Mouse (Mus musculus) neural tube, embryonic 14.5 days (tissue): ENCODE results near the gene Gnao1. TPM values are rescaled to one million over a fixed set of nuclear protein-coding genes. Genes with fewer than 3 reads are reported as not detected.

ENCODE experiments used
- ATAC-seq: fragments of 200-750 bp; cut with Nextera tagmentation; 2 replicates; pipeline ENCODE4 v1.8.0; 2017; ENCODE audit warnings: low read depth, mild to moderate bottlenecking, moderate TSS enrichment, moderate library complexity
- H3K27ac ChIP-seq: fragments of 300-500 bp; sonication (generic); 2 replicates; pipeline ENCODE4 v1.5.1; 2014; ENCODE audit warnings: low read depth, mild to moderate bottlenecking, control low read depth, low read length, moderate library complexity, mixed read lengths
- H3K27me3 ChIP-seq: fragments of 300-500 bp; sonication (generic); 2 replicates; pipeline ENCODE4 v1.6.1; 2014; ENCODE audit warnings: low read length; ENCODE audit not compliant: control insufficient read depth, insufficient read depth
- H3K36me3 ChIP-seq: fragments of 300-500 bp; sonication (generic); 2 replicates; pipeline ENCODE4 v1.6.1; 2014; ENCODE audit warnings: low read length, mixed read lengths; ENCODE audit not compliant: control insufficient read depth, insufficient read depth
- H3K4me1 ChIP-seq: fragments of 300-500 bp; sonication (generic); 2 replicates; pipeline ENCODE4 v1.6.1; 2014; ENCODE audit warnings: low read length; ENCODE audit not compliant: control insufficient read depth, insufficient read depth
- H3K4me2 ChIP-seq: fragments of 300-500 bp; sonication (generic); 2 replicates; pipeline ENCODE4 v1.6.1; 2014; ENCODE audit warnings: mild to moderate bottlenecking, low read depth, low read length, control low read depth
- H3K4me3 ChIP-seq: fragments of 300-500 bp; sonication (generic); 2 replicates; pipeline ENCODE4 v1.5.1; 2014; ENCODE audit warnings: low read depth, low read length, control low read depth, mixed read lengths
- H3K9ac ChIP-seq: fragments of 300-500 bp; sonication (generic); replicated peaks from 2 replicates; pipeline ENCODE4 v1.6.1; 2014; ENCODE audit warnings: low read depth, mild to moderate bottlenecking, control low read depth, low read length, mixed read lengths
- H3K9me3 ChIP-seq: fragments of 300-500 bp; sonication (generic); 2 replicates; pipeline ENCODE4 v1.6.1; 2016; ENCODE audit warnings: low read length; ENCODE audit not compliant: control insufficient read depth
- WGBS: fragments of 180-500 bp; shearing (Covaris S2); extraction: QIAGEN DNeasy Blood & Tissue Kit; methylation state at CpG from one replicate; pipeline ENCODE4 v1.1.7; 2014; 5-methylcytosine and 5-hydroxymethylcytosine counted together
- polyA plus RNA-seq: library from polyadenylated mRNA; unstranded; fragments of >200 nt; fragmentation: Nextera tagmentation; extraction: Ambion mirVana; gene quantifications from 2 replicates; pipeline ENCODE4 v1.2.1, GENCODE M21; 2014

Gene Gnao1
- polyA plus RNA-seq, 1 experiment from 2014 or later, result 214 TPM

GRCm38 (mm10) chr8:93896841-93897551 lies 87.2 kb downstream of the Gnao1 start:
- H3K4me3 ChIP-seq, result no peak overlapping the region
- ATAC-seq, result no peak
- no peaks in the 10 kb centered on the region for H3K27me3 ChIP-seq
- 66% methylated on average over 7 of the region's 7 CpGs for WGBS
- no peaks in the 10 kb centered on the region for H3K4me1 ChIP-seq
- H3K4me2 ChIP-seq, result no peak overlapping the region
- H3K9ac ChIP-seq, result no peak overlapping the region
- H3K9me3 ChIP-seq, result no peaks in the 10 kb centered on the region
- no peak overlapping the region for H3K27ac ChIP-seq
- H3K36me3 ChIP-seq, result 0 out of 2 replicates have a peak, but pooled peaks cover 8% of the 10 kb centered on the region

- Histone ChIP-seq H3K36me3 (0 out of 2 replicates have a peak, but pooled peaks cover 8% of the 10 kb centered on the region), H3K27me3 (no peaks in the 10 kb centered on the region), H3K9ac (no peak overlapping the region), H3K27ac (no peak overlapping the region), H3K4me2 (no peak overlapping the region), H3K4me3 (no peak overlapping the region), H3K9me3 (no peaks in the 10 kb centered on the region), H3K4me1 (no peaks in the 10 kb centered on the region)
- no peak for ATAC-seq
- WGBS, result 79% methylated on average over 4 of the region's 4 CpGs
Observed at GRCm38 (mm10) chr8:93898570-93898969, 88.8 kb downstream of the Gnao1 start.

GRCm38 (mm10) chr8:93902040-93902439 lies 92.3 kb downstream of the Gnao1 start:
- Histone ChIP-seq H3K27ac (no peak overlapping the region), H3K27me3 (no peaks in the 10 kb centered on the region), H3K9me3 (no peaks in the 10 kb centered on the region), H3K36me3 (0 out of 2 replicates have a peak, but pooled peaks cover 8% of the 10 kb centered on the region), H3K4me1 (peaks cover under 1% of the 10 kb centered on the region), H3K4me2 (no peak overlapping the region), H3K4me3 (no peak overlapping the region), H3K9ac (no peak overlapping the region)
- no peak for ATAC-seq
- WGBS, result 71% methylated on average over 3 of the region's 3 CpGs

DNA sequence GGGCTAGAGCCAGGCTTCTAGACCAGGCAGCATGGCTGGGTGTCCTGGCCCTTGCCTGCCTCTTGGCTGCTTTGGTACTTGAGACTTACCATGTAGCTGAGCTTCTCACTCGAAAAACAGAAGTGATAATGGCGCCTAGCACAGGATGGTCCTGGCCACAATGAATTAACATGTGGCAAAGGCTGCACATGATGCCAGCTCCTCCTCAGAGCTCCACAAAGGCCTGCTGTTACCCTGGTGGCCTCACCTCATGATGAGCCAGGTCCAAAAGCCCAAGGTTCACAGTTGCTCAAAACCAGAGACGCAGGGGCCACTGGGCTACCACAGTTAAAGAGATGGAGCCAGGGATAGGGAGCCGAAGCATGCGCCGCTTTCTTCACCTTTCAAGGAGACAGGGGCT lies 97.2 kb downstream of the Gnao1 start:
- no peaks in the 10 kb centered on the region for H3K27me3 ChIP-seq
- H3K4me3 ChIP-seq, result no peak overlapping the region
- no peak overlapping the region for H3K4me2 ChIP-seq
- H3K27ac ChIP-seq, result no peak overlapping the region
- H3K36me3 ChIP-seq, result no peaks in the 10 kb centered on the region
- H3K4me1 ChIP-seq, result peaks cover 21% of the 10 kb centered on the region
- H3K9ac ChIP-seq, result no peak overlapping the region
- 98% methylated on average over 6 of the region's 6 CpGs for WGBS
- no peaks in the 10 kb centered on the region for H3K9me3 ChIP-seq
- ATAC-seq, result no peak

DNA sequence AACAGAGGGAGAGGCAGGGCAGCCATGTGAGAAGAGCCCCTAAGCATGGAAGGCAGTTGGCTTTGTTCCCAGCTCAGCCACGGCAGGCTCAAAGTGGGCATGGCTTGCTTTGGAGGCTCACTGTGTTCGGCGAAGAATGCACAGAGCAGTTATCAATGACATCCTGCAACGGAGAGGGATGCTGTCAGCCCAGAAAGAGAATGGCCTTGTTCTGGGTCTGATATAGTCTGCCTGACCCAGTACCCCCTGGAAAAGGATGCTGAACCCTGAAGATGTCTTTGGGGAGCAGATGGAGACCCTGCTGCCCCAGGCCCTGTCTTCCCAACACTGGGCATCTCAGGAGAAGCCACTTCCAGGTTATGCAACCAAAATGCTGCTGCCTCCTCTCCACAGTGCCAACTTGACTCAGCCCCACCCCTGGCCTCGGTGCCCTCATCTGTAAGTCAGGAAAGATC lies 98.2 kb downstream of the Gnao1 start:
- WGBS, result 41% methylated on average over 5 of the region's 5 CpGs
- Histone ChIP-seq H3K36me3 (no peaks in the 10 kb centered on the region), H3K9me3 (no peaks in the 10 kb centered on the region), H3K4me1 (peaks cover 21% of the 10 kb centered on the region), H3K27me3 (no peaks in the 10 kb centered on the region), H3K4me2 (no peak overlapping the region), H3K4me3 (no peak overlapping the region), H3K9ac (no peak overlapping the region), H3K27ac (peak overlapping the region; percentile 71)
- ATAC-seq, result peak; percentile 46; the same call in 1 of the 2 replicates

DNA sequence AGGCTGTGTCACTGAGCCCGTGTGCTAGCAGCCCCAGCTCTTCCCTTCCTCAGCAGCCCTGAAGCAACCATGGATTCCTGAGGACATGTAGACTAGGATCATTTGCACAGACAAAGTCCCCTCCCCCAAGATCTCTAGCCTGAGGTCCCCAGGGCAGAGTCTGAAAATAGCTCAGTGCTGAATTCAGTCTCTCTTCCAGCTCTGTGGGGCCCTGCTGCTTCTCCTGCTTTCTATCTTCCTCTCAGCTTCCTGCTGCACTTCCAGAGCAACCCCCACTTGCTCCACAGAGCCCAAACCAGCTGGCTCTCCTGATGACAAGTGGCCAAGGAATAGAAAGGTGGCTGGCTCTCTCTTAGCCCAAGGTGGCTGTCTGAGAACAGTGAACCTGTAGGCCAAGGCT lies 98.8 kb downstream of the Gnao1 start:
- H3K27me3 ChIP-seq, result no peaks in the 10 kb centered on the region
- no peaks in the 10 kb centered on the region for H3K9me3 ChIP-seq
- ATAC-seq, result 0 out of 2 replicates have a peak, but pooled peaks have one; percentile 31
- H3K4me1 ChIP-seq, result peaks cover 21% of the 10 kb centered on the region
- WGBS, result 31% methylated on average over 1 of the region's 1 CpGs
- no peak overlapping the region for H3K9ac ChIP-seq
- no peak overlapping the region for H3K4me3 ChIP-seq
- no peak overlapping the region for H3K4me2 ChIP-seq
- H3K27ac ChIP-seq, result peak overlapping the region; percentile 71
- no peaks in the 10 kb centered on the region for H3K36me3 ChIP-seq

GRCm38 (mm10) chr8:93911715-93912555 lies 102.2 kb downstream of the Gnao1 start:
- Histone ChIP-seq H3K4me1 (peaks cover 26% of the 10 kb centered on the region), H3K4me2 (no peak overlapping the region), H3K36me3 (no peaks in the 10 kb centered on the region)

GRCm38 (mm10) chr8:93917859-93918421 lies 108.2 kb downstream of the Gnao1 start:
- H3K4me2 ChIP-seq, result no peak overlapping the region
- no peaks in the 10 kb centered on the region for H3K36me3 ChIP-seq
- WGBS, result 6% methylated on average over 13 of the region's 13 CpGs
- H3K27me3 ChIP-seq, result no peaks in the 10 kb centered on the region
- H3K4me3 ChIP-seq, result no peak overlapping the region
- H3K27ac ChIP-seq, result peak overlapping the region; percentile 81
- ATAC-seq, result peak; percentile 86
- H3K9me3 ChIP-seq, result no peaks in the 10 kb centered on the region
- no peak overlapping the region for H3K9ac ChIP-seq
- peaks cover 30% of the 10 kb centered on the region for H3K4me1 ChIP-seq

More at GRCm38 (mm10) chr8:93911715-93912555, 102.2 kb downstream of the Gnao1 start:
- no peak for ATAC-seq
- H3K4me3 ChIP-seq, result no peak overlapping the region
- H3K27ac ChIP-seq, result no peak overlapping the region
- 75% methylated on average over 7 of the region's 7 CpGs for WGBS
- no peaks in the 10 kb centered on the region for H3K9me3 ChIP-seq
- no peaks in the 10 kb centered on the region for H3K27me3 ChIP-seq
- no peak overlapping the region for H3K9ac ChIP-seq
